Mouse (Mus musculus): ENCODE results near the gene Klc3.
A peak's percentile ranks its signal among the peaks of the same experiment; 100 is the strongest.

The Klc3 gene

DNA sequence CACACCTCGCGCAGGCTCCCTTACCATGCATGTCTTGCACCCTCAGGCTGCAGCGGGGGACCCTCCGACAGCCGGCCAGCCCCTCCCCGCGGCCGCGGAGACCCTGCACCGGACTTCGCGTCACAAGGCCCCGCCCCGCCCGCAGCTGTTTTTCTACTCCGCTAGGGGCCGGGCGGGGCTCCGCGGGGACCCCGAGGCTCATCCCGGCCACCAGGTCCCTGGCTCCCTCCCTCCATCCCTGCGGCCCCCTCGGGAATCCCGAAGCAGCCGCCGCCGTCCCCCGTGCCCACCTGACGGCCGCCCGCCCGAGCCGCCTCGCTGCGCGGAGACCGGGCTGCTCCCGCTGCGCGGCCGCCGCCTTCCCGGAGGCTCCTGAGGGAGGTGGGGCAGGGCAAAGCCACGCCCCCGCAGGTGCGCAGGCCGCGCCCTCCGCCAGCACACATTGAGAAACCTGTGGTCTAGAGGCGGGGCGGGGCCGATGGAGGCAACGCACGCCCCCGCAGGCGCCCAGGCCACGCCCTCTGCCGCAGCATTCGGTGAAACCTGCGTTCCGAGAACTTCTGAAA, at the start of gene Klc3:
Gene Klc3 (minus strand): TSS at position 374 of the 566 bp plus-strand sequence.
- peak; percentile 87 for DNase-seq

DNA sequence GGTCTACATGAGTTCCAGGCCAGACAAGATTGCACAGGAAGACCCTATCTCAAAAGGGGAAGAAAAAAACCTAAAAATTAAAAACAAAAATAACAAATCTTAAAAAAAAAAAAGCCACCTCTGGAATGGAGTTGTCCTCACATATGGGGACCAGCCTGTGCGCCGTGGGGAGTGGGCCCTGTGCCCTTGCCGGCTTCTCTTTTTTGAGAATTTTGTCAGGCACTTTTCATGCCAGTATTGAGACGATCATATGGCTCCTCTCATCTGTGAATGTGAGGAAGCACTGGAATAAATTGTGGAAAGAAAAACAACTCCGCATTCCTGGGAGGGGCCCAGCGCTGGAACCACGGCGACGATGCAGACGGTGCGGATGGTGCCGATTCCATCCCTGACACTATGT, 45.3 kb upstream of the Klc3 start:
- DNase-seq = no peak

DNA sequence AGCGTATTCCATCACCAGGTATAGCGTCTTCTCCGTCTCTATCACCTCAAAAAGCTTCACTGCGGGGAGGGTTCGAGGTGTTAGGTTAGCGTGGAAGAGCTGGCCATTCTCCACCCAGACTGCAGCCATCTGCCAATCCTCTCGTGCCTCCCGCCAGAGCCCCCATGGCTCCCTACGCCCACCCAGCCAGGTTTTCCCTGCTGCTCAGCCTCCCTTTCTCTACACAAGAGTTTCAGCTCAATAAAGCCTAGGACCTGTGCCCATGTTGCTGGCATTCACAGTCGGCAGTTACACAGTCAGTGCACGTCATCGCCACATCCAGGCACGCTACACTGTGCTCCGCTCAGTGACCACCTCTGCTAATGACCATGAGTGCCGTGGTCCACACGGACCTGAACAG, 43.8 kb upstream of the Klc3 start:
- DNase-seq = no peak

DNA sequence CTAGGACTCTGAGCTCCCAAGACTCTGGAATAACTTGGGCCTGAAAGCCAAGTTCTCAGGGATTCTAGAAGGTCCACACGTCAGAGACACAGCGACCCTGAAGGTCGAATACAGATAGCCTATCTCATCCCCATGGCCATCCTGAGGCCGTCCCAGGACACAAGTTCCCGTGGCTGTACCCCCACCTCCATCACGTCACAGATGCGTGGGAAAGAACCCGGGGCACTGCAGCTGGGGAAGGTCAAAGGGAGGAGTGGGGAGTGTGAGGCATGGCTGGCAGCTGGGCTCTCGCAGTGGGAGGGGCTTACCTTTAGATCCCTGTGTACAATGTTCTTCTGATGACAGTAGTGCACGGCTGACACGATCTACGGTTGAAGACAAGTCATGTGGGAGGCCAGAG, 40.9 kb upstream of the Klc3 start:
- DNase-seq = no peak

DNA sequence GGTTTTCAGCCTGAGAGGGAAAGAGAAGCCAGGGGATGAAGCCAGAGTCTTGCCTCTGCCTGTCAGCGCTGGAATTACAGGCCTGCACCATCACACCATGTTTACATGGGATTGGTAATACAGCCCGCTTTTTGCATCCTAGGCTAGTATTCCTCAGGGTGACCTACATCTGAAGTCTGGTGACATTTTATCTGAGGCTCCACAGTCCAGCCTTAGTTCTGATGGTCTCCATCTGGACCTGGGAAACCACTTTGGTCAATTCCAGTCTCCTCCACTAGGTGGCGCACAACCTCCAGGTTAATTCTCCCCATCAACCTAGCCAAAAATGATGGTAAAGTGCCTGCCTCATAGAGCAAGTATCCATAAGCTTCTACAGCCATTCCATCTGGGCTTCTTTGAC, 39.4 kb upstream of the Klc3 start:
- DNase-seq = peak; percentile 87

- DNase-seq = peak; percentile 52
Observed at GRCm38 (mm10) chr7:19441448-19442091, 37.7 kb upstream of the Klc3 start.

- DNase-seq = no peak
Observed at GRCm38 (mm10) chr7:19437048-19437447, 33.1 kb upstream of the Klc3 start.

DNA sequence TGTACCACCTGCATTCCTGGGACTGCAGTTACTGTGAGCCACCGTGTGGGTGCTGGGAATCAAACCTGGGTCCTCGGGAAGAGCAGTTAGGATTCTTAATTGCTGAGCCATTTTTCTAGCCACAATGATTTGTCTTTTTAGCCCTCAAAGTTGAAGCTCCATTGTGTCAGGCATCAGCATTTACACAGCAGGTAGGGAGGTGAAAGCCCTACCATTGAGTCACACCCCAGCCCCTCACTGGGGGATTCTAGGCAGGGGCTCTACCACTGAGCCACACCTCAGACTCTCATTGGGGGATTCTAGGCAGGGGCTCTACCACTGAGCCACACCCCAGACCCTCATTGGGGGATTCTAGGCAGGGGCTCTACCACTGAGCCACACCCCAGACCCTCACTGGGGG, 32.4 kb upstream of the Klc3 start:
- DNase-seq = no peak

- no peak for DNase-seq
Observed at GRCm38 (mm10) chr7:19432475-19432874, 28.6 kb upstream of the Klc3 start.

GRCm38 (mm10) chr7:19430402-19430801, 26.5 kb upstream of the Klc3 start:
- DNase-seq = no peak

- DNase-seq = no peak
Observed at GRCm38 (mm10) chr7:19429726-19430125, 25.8 kb upstream of the Klc3 start.

DNA sequence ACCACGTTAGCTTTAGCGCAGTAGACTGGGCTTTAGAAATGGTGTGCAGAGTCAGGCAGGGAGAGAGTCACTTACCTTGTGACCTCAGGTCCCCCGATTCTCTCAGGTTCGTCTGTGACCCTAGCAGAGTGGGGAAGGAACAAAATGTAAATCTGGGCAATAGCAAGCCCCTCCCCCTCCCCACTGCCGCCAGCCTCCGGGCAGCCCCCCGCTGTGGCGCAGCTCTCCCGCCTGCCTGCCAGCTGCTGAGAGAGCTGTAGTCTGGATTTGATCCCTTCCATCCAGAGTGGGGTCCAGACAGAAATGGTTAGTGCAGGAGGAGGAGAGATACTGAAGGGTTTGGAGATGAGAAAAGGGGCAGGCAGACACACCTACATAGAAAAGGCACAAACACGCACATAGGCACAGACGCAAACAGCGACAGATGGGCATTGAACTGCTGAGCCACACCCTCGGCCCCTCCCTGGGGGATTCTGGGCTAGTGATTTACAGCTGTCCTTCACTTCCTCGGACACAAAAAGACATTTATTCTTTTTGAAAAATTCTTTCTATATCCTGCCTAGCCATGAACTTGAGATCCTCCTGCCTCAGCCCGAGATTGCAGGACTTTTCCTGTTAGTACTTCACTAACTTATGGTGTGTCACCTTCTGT, 24.2 kb upstream of the Klc3 start:
- DNase-seq = no peak

DNA sequence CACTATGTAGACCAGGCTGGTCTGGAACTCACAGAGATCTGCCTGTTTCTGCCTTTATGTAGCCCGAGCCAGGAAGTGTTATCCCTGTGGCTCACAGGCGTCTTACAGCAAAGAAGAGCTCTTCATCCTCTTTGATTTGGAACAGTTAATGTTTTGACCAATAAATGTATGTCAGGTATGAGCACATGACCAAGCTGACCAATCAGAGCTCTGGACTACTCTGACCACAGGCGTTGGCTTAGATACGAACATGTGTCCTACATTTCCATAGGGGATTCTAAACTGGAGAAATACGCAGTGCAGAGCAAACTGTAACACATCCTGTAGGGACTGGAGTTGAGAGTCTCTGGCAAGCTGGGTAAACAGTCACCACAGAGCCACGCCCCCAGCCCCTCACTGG, 23.0 kb upstream of the Klc3 start:
- no peak for DNase-seq

GRCm38 (mm10) chr7:19426349-19426748, 22.4 kb upstream of the Klc3 start:
- no peak for DNase-seq

GRCm38 (mm10) chr7:19424051-19424450, 20.1 kb upstream of the Klc3 start:
- DNase-seq = no peak

DNA sequence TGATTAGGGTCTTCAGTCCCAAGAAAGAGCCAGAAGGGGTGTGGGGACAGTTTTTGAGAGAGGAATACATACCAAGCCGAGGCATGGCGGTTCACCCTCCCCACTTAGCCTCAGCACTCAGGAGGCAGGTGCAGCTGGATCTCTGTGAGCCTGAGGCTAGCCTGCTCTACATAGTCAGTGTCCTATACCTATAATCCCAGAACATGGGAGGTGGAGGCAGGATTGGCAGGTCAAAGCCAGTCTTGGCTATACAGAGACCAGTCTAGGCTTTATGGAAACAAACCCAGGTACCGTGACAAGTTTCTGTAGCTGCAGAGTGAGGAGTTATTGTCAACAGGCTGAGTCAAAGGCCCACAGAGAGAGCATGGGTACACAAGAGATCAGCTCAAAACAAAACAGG, 19.2 kb upstream of the Klc3 start:
- DNase-seq = no peak

- DNase-seq = peak; percentile 90
Observed at GRCm38 (mm10) chr7:19420821-19421636, 17.1 kb upstream of the Klc3 start.

DNA sequence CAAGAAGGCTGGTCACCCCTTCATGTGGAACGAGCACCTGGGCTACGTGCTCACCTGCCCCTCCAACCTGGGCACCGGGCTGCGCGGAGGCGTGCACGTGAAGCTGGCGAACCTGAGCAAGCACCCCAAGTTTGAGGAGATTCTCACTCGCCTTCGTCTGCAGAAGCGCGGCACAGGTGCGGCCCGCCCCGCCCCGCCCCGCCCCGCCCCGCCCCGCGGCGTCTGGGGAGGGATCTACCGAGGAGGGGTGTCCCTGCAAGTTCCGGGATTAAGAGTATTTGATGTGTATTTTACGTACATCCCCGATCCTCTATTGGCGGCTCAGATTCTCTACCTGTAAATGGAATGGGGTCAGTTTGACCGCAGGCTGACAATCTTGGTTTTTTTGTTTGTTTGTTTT, 16.2 kb upstream of the Klc3 start:
- no peak for DNase-seq

DNA sequence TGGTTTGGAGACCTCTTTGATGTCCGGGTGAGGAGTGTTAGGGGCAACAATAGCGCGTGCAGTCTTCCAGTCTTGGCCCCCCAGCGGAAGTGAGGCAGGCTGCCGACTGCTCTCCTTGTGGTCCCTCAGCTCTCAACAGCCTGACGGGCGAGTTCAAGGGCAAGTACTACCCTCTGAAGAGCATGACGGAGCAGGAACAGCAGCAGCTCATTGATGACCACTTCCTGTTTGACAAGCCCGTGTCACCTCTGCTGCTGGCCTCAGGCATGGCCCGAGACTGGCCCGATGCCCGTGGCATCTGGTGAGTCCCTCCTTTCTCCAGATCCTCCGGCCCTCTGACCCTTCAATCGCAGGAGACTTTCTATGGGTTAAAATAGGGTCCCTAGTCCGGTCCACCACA, 12.7 kb upstream of the Klc3 start:
- no peak for DNase-seq

DNA sequence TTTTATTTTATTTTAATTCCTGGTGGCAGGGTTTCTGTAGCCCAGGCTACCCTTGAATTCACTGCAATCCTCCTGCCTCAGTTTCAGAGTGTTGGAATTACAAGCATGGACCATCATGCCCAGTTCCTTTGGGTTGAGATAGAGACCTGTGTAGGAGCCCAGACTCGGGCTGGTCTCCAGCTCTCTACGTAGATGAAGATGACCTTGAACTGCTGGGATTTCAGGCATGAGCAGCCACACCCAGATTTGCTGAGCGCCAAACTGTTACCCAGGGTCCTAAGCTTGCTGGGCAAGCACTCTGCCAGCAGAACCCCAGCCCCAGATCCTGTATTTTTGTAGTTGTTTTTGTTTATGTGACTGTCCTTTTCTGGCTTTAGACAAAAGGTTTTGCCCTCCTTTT, 9.6 kb upstream of the Klc3 start:
- no peak for DNase-seq

GRCm38 (mm10) chr7:19411783-19412182, 7.9 kb upstream of the Klc3 start:
- DNase-seq = no peak

GRCm38 (mm10) chr7:19410766-19411344, 7.0 kb upstream of the Klc3 start:
- no peak for DNase-seq

GRCm38 (mm10) chr7:19409753-19410152, 5.8 kb upstream of the Klc3 start:
- DNase-seq = no peak

All from kidney, adult 9 months (tissue).